Comparison of ENCODE assay signal across 8 mouse cellular contexts in genomic region chr3:95027701-95028100, GRCm38 (mm10). TPM values are rescaled to one million over a fixed set of nuclear protein-coding genes. Genes with fewer than 3 reads are reported as not detected.
DNase-seq lines count a peak whose midpoint lies in the region; ATAC-seq lines count a peak whose summit lies in the region.

No protein-coding gene starts in this region.

- H3K4me3 ChIP-seq in limb, embryonic 11.5 days (ENCODE audit: low read depth, low read length): no peak overlapping the region
- H3K4me3 ChIP-seq in limb, embryonic 10.5 days: no peak overlapping the region
- H3K4me3 ChIP-seq in embryonic facial prominence, embryonic 15.5 days (replicated peaks): no peak overlapping the region

- no peaks in the 10 kb centered on the region for H3K27me3 ChIP-seq in limb, embryonic 11.5 days (ENCODE audit: control insufficient read depth, insufficient read depth, low read length)
- H3K27me3 ChIP-seq in limb, embryonic 10.5 days (ENCODE audit: low read depth, poor library complexity, severe bottlenecking): no peaks in the 10 kb centered on the region
- H3K27me3 ChIP-seq in embryonic facial prominence, embryonic 15.5 days: no peaks in the 10 kb centered on the region

- peak; percentile 45 for ATAC-seq in limb, embryonic 11.5 days (ENCODE audit: insufficient number of reproducible peaks, low FRiP score, low TSS enrichment, low read depth)
- ATAC-seq in embryonic facial prominence, embryonic 15.5 days (ENCODE audit: insufficient number of reproducible peaks, low FRiP score, low TSS enrichment, low read depth): peak; percentile 60; the same call in 1 of the 2 replicates
- ATAC-seq in monocyte, adult 5-6 weeks (replicated peaks; ENCODE audit: insufficient number of reproducible peaks, low FRiP score, low TSS enrichment, poor library complexity, severe bottlenecking): 0 out of 2 replicates have a peak, but pooled peaks have one; percentile 18

- no peaks in the 10 kb centered on the region for H3K9me3 ChIP-seq in limb, embryonic 11.5 days (ENCODE audit: control insufficient read depth, low read length)
- no peaks in the 10 kb centered on the region for H3K9me3 ChIP-seq in limb, embryonic 10.5 days (replicated peaks)
- H3K9me3 ChIP-seq in embryonic facial prominence, embryonic 15.5 days (replicated peaks): no peaks in the 10 kb centered on the region

- no peak overlapping the region for H3K9ac ChIP-seq in limb, embryonic 11.5 days (ENCODE audit: low read length)
- H3K9ac ChIP-seq in embryonic facial prominence, embryonic 15.5 days: no peak overlapping the region

- no peak overlapping the region for H3K27ac ChIP-seq in limb, embryonic 11.5 days (replicated peaks; ENCODE audit: low read depth, low read length)
- H3K27ac ChIP-seq in limb, embryonic 10.5 days: no peak overlapping the region
- H3K27ac ChIP-seq in embryonic facial prominence, embryonic 15.5 days (replicated peaks): no peak overlapping the region

- H3K4me2 ChIP-seq in limb, embryonic 11.5 days (ENCODE audit: low read depth, severe bottlenecking): no peak overlapping the region
- H3K4me2 ChIP-seq in embryonic facial prominence, embryonic 15.5 days (replicated peaks): no peak overlapping the region

- DNase-seq in limb, embryonic 11.5 days (ENCODE audit: low spot score): no peak
- DNase-seq in limb, embryonic 10.5 days (ENCODE audit: low spot score): no peak
- DNase-seq in layer of hippocampus, postnatal 25 days (ENCODE audit: extremely low spot score in 1 of 2, low spot score in 1 of 2): peak; percentile 63 to 68
- DNase-seq in gastrocnemius, adult 8-10 months (ENCODE audit: low spot score in 2 of 2): no peak
- DNase-seq in adrenal gland, adult 8-10 months: no peak
- no peak for DNase-seq in urinary bladder, postnatal 14 days (ENCODE audit: low spot score)

- 0 out of 2 replicates have a peak, but pooled peaks cover 4% of the 10 kb centered on the region for H3K4me1 ChIP-seq in limb, embryonic 11.5 days (ENCODE audit: control insufficient read depth, insufficient read depth, low read length)
- peaks cover 23% of the 10 kb centered on the region for H3K4me1 ChIP-seq in limb, embryonic 10.5 days
- peaks cover 9% of the 10 kb centered on the region; the same call in 1 of the 2 replicates for H3K4me1 ChIP-seq in embryonic facial prominence, embryonic 15.5 days

- 62% methylated on average over 5 of the region's 5 CpGs for WGBS in limb, embryonic 11.5 days
- WGBS in limb, embryonic 10.5 days: 65% methylated on average over 5 of the region's 5 CpGs
- WGBS in embryonic facial prominence, embryonic 15.5 days: 48% methylated on average over 5 of the region's 5 CpGs

- peaks cover 11% of the 10 kb centered on the region; the same call in 1 of the 2 replicates for H3K36me3 ChIP-seq in limb, embryonic 11.5 days (ENCODE audit: control insufficient read depth, insufficient read depth, low read length)
- H3K36me3 ChIP-seq in limb, embryonic 10.5 days: peaks cover 37% of the 10 kb centered on the region
- peaks cover 25% of the 10 kb centered on the region for H3K36me3 ChIP-seq in embryonic facial prominence, embryonic 15.5 days

RNA-seq across cellular contexts. Expression of gene Zfp687, which starts 12.5 kb away (rescaled TPM):
- polyA plus RNA-seq in limb, embryonic 11.5 days (2014; fragmentation: Nextera tagmentation; extraction: Ambion mirVana): 28.5 and 33.5 TPM in 2 replicates
- 38.6 and 40.8 TPM in 2 replicates for polyA plus RNA-seq in limb, embryonic 10.5 days (2016; fragmentation: Nextera tagmentation; extraction: Ambion mirVana)
- 21.4 and 25.2 TPM in 2 replicates for polyA plus RNA-seq in embryonic facial prominence, embryonic 15.5 days (2015; fragmentation: Nextera tagmentation; extraction: Ambion mirVana)
- total RNA-seq in layer of hippocampus, postnatal 25 days (2021): 10 to 100 TPM; 23.4 to 30.0 TPM
- 17.3 to 33.2 TPM (median 29.2 TPM) in 3 replicates for total RNA-seq in monocyte, adult 5-6 weeks (2017)
- total RNA-seq in gastrocnemius, adult 8-10 months (2022): 10 to 100 TPM; 14.2 to 18.8 (median 16.3) TPM
- total RNA-seq in adrenal gland, adult 8-10 months (2022): 10 to 100 TPM; 33.8 to 57.6 (median 46.8) TPM

RNA-seq across cellular contexts. Expression of gene Psmd4, which starts 14.7 kb away (rescaled TPM):
- 331 and 340 TPM in 2 replicates for polyA plus RNA-seq in limb, embryonic 11.5 days (2014; fragmentation: Nextera tagmentation; extraction: Ambion mirVana)
- 365 and 382 TPM in 2 replicates for polyA plus RNA-seq in limb, embryonic 10.5 days (2016; fragmentation: Nextera tagmentation; extraction: Ambion mirVana)
- polyA plus RNA-seq in embryonic facial prominence, embryonic 15.5 days (2015; fragmentation: Nextera tagmentation; extraction: Ambion mirVana): 265 and 267 TPM in 2 replicates
- total RNA-seq in layer of hippocampus, postnatal 25 days (2021): 100 to 1,000 TPM; 156 to 163 TPM
- 201 to 282 TPM (median 263 TPM) in 3 replicates for total RNA-seq in monocyte, adult 5-6 weeks (2017)
- total RNA-seq in gastrocnemius, adult 8-10 months (2022): 100 to 1,000 TPM; 191 to 247 (median 221) TPM
- 100 to 1,000 TPM; 219 to 265 (median 258) TPM for total RNA-seq in adrenal gland, adult 8-10 months (2022)

RNA-seq across cellular contexts. Expression of gene Pi4kb, which starts 53.2 kb away (rescaled TPM):
- 25.0 and 28.0 TPM in 2 replicates for polyA plus RNA-seq in limb, embryonic 11.5 days (2014; fragmentation: Nextera tagmentation; extraction: Ambion mirVana)
- polyA plus RNA-seq in limb, embryonic 10.5 days (2016; fragmentation: Nextera tagmentation; extraction: Ambion mirVana): 18.9 and 22.2 TPM in 2 replicates
- 24.3 and 29.0 TPM in 2 replicates for polyA plus RNA-seq in embryonic facial prominence, embryonic 15.5 days (2015; fragmentation: Nextera tagmentation; extraction: Ambion mirVana)
- 10 to 100 TPM; 52.5 to 58.0 TPM for total RNA-seq in layer of hippocampus, postnatal 25 days (2021)
- total RNA-seq in monocyte, adult 5-6 weeks (2017): 25.2 to 29.9 TPM (median 27.2 TPM) in 3 replicates
- 10 to 100 TPM; 16.7 to 22.2 (median 20.2) TPM for total RNA-seq in gastrocnemius, adult 8-10 months (2022)
- total RNA-seq in adrenal gland, adult 8-10 months (2022): 10 to 100 TPM; 59.3 to 87.5 (median 74.9) TPM

Comparison
In these comparisons a context has a peak if more than half of its experiments do, and no peak if none do; other contexts are left out.
1. DNase-seq: peak in layer of hippocampus, postnatal 25 days (2 of 2); none in limb, embryonic 11.5 days (single experiment), limb, embryonic 10.5 days (single experiment), gastrocnemius, adult 8-10 months (0 of 2), adrenal gland, adult 8-10 months (single experiment) and urinary bladder, postnatal 14 days (single experiment).
2. Peak in every context shown above with its lines, with median percentiles within 50 percentile points of each other: ATAC-seq.